In the genomic region with DNA sequence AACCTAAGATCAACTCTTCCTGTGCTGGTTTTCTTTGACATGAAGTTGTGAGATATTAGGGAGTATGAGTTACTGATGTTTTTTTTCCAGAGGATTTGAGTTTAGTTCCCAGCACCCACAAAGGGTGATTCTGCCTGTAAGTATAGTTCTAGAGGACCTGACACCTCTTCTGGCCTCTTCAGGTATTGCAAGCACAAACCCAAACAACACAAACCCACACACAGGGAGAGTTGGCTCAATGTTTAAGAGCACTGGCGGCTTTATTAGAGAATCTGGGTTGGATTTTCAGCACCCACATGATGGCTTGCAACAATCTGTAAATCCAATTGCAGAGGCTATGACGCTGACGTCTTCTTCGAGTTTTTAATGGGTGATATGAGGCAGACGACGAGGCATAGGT, we compare ENCODE assay signal across 17 mouse cellular contexts.
"Had no signal": no experiment of that assay in that cellular context is flagged by ENCODE, and none has a peak within 500 bp of the region (broad histone marks: within the 10 kb centered on the region; RNA-seq: fewer than 3 reads in every experiment).

No protein-coding gene starts in this region.

- H3K9me3 ChIP-seq: liver, embryonic 13.5 days; megakaryocyte, embryonic 14.5 days had no signal

- H3K9ac ChIP-seq: liver, embryonic 13.5 days; midbrain, embryonic 13.5 days had no signal

- DNase-seq: kidney, adult 2 months; kidney, postnatal 25 days; liver, embryonic 13.5 days; lung, adult 2 months; lung, postnatal 10 days; lung, postnatal 36 days; right cerebral cortex, adult 18-20 months; right cerebral cortex, postnatal 14 days; right cerebral cortex, postnatal 4 days; thymus, adult 2 months; thymus, postnatal 25 days had no signal

- H3K36me3 ChIP-seq: liver, embryonic 13.5 days; midbrain, embryonic 10.5 days; midbrain, embryonic 13.5 days had no signal

- H3K4me3 ChIP-seq: liver, embryonic 13.5 days; megakaryocyte, embryonic 14.5 days; midbrain, embryonic 10.5 days; midbrain, embryonic 13.5 days; myocyte had no signal

- H3K27ac ChIP-seq: kidney, postnatal 0 days; liver, embryonic 13.5 days; midbrain, embryonic 10.5 days; midbrain, embryonic 13.5 days; stomach, postnatal 0 days had no signal

- H3K27me3 ChIP-seq: liver, embryonic 13.5 days; megakaryocyte, embryonic 14.5 days; midbrain, embryonic 13.5 days had no signal

- H3K4me1 ChIP-seq: liver, embryonic 13.5 days; megakaryocyte, embryonic 14.5 days; midbrain, embryonic 10.5 days; midbrain, embryonic 13.5 days had no signal

- H3K4me2 ChIP-seq: liver, embryonic 13.5 days; midbrain, embryonic 13.5 days had no signal
